8 mouse cellular contexts compared by ENCODE assay signal in genomic region chr1:134077389-134078060, GRCm38 (mm10). TPM values are rescaled to one million over a fixed set of nuclear protein-coding genes. Genes with fewer than 3 reads are reported as not detected.
DNase-seq lines count a peak whose midpoint lies in the region; ATAC-seq and TF ChIP-seq lines count a peak whose summit lies in the region.

No protein-coding gene starts in this region.

- peak overlapping the region; percentile 79 for H3K4me3 ChIP-seq in left cerebral cortex, adult 2 months
- peak overlapping the region; percentile 92 for H3K4me3 ChIP-seq in cerebellum, adult 2 months (replicated peaks; ENCODE audit: insufficient read depth, low read depth, low read length)
- H3K4me3 ChIP-seq in heart, embryonic 10.5 days: peak overlapping the region; percentile 66
- H3K4me3 ChIP-seq in kidney, postnatal 0 days (replicated peaks; ENCODE audit: low read depth, low read length): peak overlapping the region; percentile 75

- peaks cover 16% of the 10 kb centered on the region for H3K4me1 ChIP-seq in cerebellum, adult 2 months (ENCODE audit: control insufficient read depth, insufficient read depth, low read length)
- peaks cover 81% of the 10 kb centered on the region for H3K4me1 ChIP-seq in heart, embryonic 10.5 days
- peaks cover 18% of the 10 kb centered on the region for H3K4me1 ChIP-seq in kidney, postnatal 0 days (replicated peaks; ENCODE audit: insufficient read depth, low read length)

- H3K36me3 ChIP-seq in heart, embryonic 10.5 days: peaks cover 30% of the 10 kb centered on the region
- H3K36me3 ChIP-seq in kidney, postnatal 0 days (ENCODE audit: insufficient read depth, low read length): peaks cover 19% of the 10 kb centered on the region

- intact Hi-C loops in left cerebral cortex, adult 2 months (cut with DNase I): loop anchor here (1.0 kb wide), 1 partner anchor 14 kb away; no protein-coding TSS in a partner anchor
- intact Hi-C loops in left cerebral cortex, postnatal 36 days (cut with DNase I): loop anchor here (2.0 kb wide), 2 partner anchors 15 kb away; no protein-coding TSS in a partner anchor

- no peak for ATAC-seq in kidney, postnatal 0 days (replicated peaks; ENCODE audit: low FRiP score, low read depth)
- ATAC-seq in megakaryocyte progenitor cell, adult 5-6 weeks (replicated peaks; ENCODE audit: poor library complexity): 0 out of 2 replicates have a peak, but pooled peaks have one; percentile 15

- peak overlapping the region; percentile 84 for H3K9ac ChIP-seq in kidney, postnatal 0 days (ENCODE audit: low read depth, low read length)

- no peak for TF ChIP-seq POLR2A in cerebellum, adult 2 months (IDR thresholded peaks at IDR 0.05; ENCODE audit: borderline replicate concordance, insufficient read depth, low read length)

- no peak for DNase-seq in left cerebral cortex, adult 2 months (ENCODE audit: extremely low spot score in 1 of 2, low spot score in 2 of 2)
- DNase-seq in left cerebral cortex, postnatal 36 days (ENCODE audit: low spot score in 2 of 2): no peak
- peak; percentile 67 to 71 for DNase-seq in cerebellum, adult 2 months
- DNase-seq in heart, embryonic 10.5 days (ENCODE audit: low spot score): no peak
- DNase-seq in kidney, postnatal 0 days (ENCODE audit: low spot score): peak; percentile 79
- peak; percentile 71 for DNase-seq in thymus, postnatal 14 days
- DNase-seq in natural killer cell, adult 2 months (ENCODE audit: low spot score in 2 of 2): no peak

- H3K27me3 ChIP-seq in cerebellum, adult 2 months (ENCODE audit: control insufficient read depth, insufficient read depth, low read length): no peaks in the 10 kb centered on the region
- H3K27me3 ChIP-seq in heart, embryonic 10.5 days (ENCODE audit: insufficient read depth, poor library complexity, severe bottlenecking): no peaks in the 10 kb centered on the region
- H3K27me3 ChIP-seq in kidney, postnatal 0 days (ENCODE audit: insufficient read depth, low read length): no peaks in the 10 kb centered on the region

- H3K9me3 ChIP-seq in heart, embryonic 10.5 days: no peaks in the 10 kb centered on the region
- H3K9me3 ChIP-seq in kidney, postnatal 0 days (replicated peaks; ENCODE audit: low read length): no peaks in the 10 kb centered on the region

- peak; percentile 43 for TF ChIP-seq CTCF in left cerebral cortex, adult 2 months (IDR thresholded peaks at IDR 0.05)
- TF ChIP-seq CTCF in cerebellum, adult 2 months (IDR thresholded peaks at IDR 0.05; ENCODE audit: borderline replicate concordance, insufficient read depth, low read depth, low read length): peak; percentile 18; the same call in 1 of the 2 replicates
- TF ChIP-seq CTCF in kidney, postnatal 0 days (IDR thresholded peaks at IDR 0.05; ENCODE audit: low read depth): peak; percentile 52; the same call in 1 of the 2 replicates

- 6% methylated on average over 14 of the region's 14 CpGs for WGBS in cerebellum, adult 2 months
- 42% methylated on average over 14 of the region's 14 CpGs for WGBS in heart, embryonic 10.5 days
- 18% methylated on average over 14 of the region's 14 CpGs for WGBS in kidney, postnatal 0 days

- peak overlapping the region; percentile 84 for H3K4me2 ChIP-seq in kidney, postnatal 0 days (ENCODE audit: low read length)

- peak overlapping the region; percentile 99 for H3K27ac ChIP-seq in left cerebral cortex, adult 2 months
- peak overlapping the region; percentile 78 for H3K27ac ChIP-seq in cerebellum, adult 2 months (ENCODE audit: insufficient read depth, low read length)
- H3K27ac ChIP-seq in heart, embryonic 10.5 days: peak overlapping the region; percentile 93
- peak overlapping the region; percentile 89; the same call in 1 of the 2 replicates for H3K27ac ChIP-seq in kidney, postnatal 0 days

RNA-seq across cellular contexts. Expression of gene Btg2, which starts 1.4 kb away (rescaled TPM):
- total RNA-seq in left cerebral cortex, adult 2 months (2021): 10 to 100 TPM; 26.2 to 28.3 TPM
- 10 to 100 TPM; 12.4 to 44.2 TPM for total RNA-seq in left cerebral cortex, postnatal 36 days (2021)
- polyA plus RNA-seq in cerebellum, adult 2 months (2012; rRNA removed): 11.9 and 15.3 TPM in 2 replicates
- 26.1 and 34.2 TPM in 2 replicates for polyA plus RNA-seq in heart, embryonic 10.5 days (2016; fragmentation: Nextera tagmentation; extraction: Ambion mirVana)
- polyA plus RNA-seq in kidney, postnatal 0 days (2015; fragmentation: Nextera tagmentation; extraction: Ambion mirVana): 37.5 and 39.2 TPM in 2 replicates
- total RNA-seq in megakaryocyte progenitor cell, adult 5-6 weeks (2015): 14.2 and 22.2 TPM in 2 replicates
- total RNA-seq in megakaryocyte progenitor cell, adult 5-6 weeks (2017): 38.7 and 47.8 TPM in 2 replicates

RNA-seq across cellular contexts. Expression of gene Chit1, which starts 33.5 kb away (rescaled TPM):
- not detected for total RNA-seq in left cerebral cortex, adult 2 months (2021)
- total RNA-seq in left cerebral cortex, postnatal 36 days (2021): under 1 TPM; 0.23 to 0.30 TPM
- polyA plus RNA-seq in cerebellum, adult 2 months (2012; rRNA removed): not detected in 2 replicates
- 1.1 and 2.0 TPM in 2 replicates for polyA plus RNA-seq in heart, embryonic 10.5 days (2016; fragmentation: Nextera tagmentation; extraction: Ambion mirVana)
- polyA plus RNA-seq in kidney, postnatal 0 days (2015; fragmentation: Nextera tagmentation; extraction: Ambion mirVana): 0.41 and 0.58 TPM in 2 replicates
- total RNA-seq in megakaryocyte progenitor cell, adult 5-6 weeks (2015): 1.3 and 2.3 TPM in 2 replicates
- total RNA-seq in megakaryocyte progenitor cell, adult 5-6 weeks (2017): 0.74 and 1.8 TPM in 2 replicates

RNA-seq across cellular contexts. Expression of gene Fmod, which starts 40.5 kb away (rescaled TPM):
- total RNA-seq in left cerebral cortex, adult 2 months (2021): 10 to 100 TPM; 15.8 to 23.8 TPM
- total RNA-seq in left cerebral cortex, postnatal 36 days (2021): 10 to 100 TPM; 12.7 to 22.2 TPM
- polyA plus RNA-seq in cerebellum, adult 2 months (2012; rRNA removed): 7.5 and 10.8 TPM in 2 replicates
- 9.5 and 11.2 TPM in 2 replicates for polyA plus RNA-seq in heart, embryonic 10.5 days (2016; fragmentation: Nextera tagmentation; extraction: Ambion mirVana)
- polyA plus RNA-seq in kidney, postnatal 0 days (2015; fragmentation: Nextera tagmentation; extraction: Ambion mirVana): 7.8 and 9.4 TPM in 2 replicates
- not detected in 2 replicates for total RNA-seq in megakaryocyte progenitor cell, adult 5-6 weeks (2015)
- not detected in 2 replicates for total RNA-seq in megakaryocyte progenitor cell, adult 5-6 weeks (2017)

Comparison
In these comparisons a context has a peak if more than half of its experiments do, and no peak if none do; other contexts are left out.
1. DNase-seq: peak in cerebellum, adult 2 months (2 of 2), kidney, postnatal 0 days (single experiment) and thymus, postnatal 14 days (single experiment); none in left cerebral cortex, adult 2 months (0 of 2), left cerebral cortex, postnatal 36 days (0 of 2), heart, embryonic 10.5 days (single experiment) and natural killer cell, adult 2 months (0 of 2).
2. RNA of gene Fmod, which starts 40.5 kb away (total RNA-seq): 15.8 to 23.8 TPM in left cerebral cortex, adult 2 months and 12.7 to 22.2 TPM in left cerebral cortex, postnatal 36 days; not detected in megakaryocyte progenitor cell, adult 5-6 weeks; every median in the first group is over 10 times any median in the second.
3. Peak in every context shown above with its lines, with median percentiles within 50 percentile points of each other: H3K27ac ChIP-seq, H3K4me3 ChIP-seq and CTCF ChIP-seq.